Mouse (Mus musculus): ENCODE data around the gene Slc22a21. TPM values are rescaled to one million over a fixed set of nuclear protein-coding genes. Genes with fewer than 3 reads are reported as not detected.
A peak's percentile ranks its signal among the peaks of the same experiment; 100 is the strongest.
"Not testable (repeated sequence)": the region's sequence is repeated elsewhere in the genome, so short reads cannot be mapped to it uniquely, and the experiment has no call there.

The Slc22a21 gene
- polyA plus RNA-seq, 1 experiment: not detected

DNA sequence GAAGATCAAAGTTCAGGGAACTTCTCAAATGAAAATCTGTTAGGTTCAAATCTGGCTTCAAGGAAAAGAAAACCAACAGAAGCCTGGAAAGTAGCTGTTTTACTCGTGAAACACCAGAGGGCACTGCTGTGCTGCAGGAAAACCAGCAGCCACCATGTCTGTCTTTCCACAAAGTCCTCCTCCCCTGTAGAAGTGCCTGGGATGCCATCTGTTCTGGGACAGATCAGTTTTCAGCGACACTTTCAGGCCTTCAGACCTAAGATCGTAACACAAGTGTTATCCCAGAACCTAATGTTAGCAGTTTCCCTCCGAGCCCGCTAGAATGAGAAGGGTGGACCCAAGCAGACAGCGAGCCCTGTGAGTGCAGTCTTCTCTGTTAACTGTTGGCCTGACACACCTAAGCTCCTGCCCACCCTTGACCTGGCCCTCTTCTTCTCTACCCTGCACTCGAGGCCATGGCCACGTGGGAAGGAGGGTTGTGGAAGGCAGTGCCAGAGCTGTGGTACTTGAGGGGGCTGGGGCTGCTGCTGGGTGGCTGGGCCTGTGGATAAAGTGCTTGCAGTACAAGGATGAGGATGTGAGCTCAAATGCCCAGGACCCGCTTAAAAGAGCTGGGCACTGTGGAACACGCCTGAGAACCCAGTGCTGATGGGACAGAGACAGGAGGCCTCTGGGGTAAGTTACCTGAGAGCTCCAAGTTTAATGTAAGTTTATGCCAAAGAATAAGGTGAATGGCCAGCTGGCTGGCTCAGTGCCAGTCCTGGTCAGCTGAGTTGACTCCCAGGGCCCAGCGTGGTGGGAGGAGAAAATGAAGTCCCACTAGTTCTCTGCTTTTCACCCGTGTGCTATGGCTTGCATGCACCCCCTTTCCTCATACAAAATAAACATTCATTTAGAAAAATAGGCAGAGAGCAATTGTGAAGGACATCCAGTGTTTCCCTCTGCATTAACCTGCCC lies 22.9 kb upstream of the Slc22a21 start:
- TF ChIP-seq CTCF (IDR thresholded peaks at IDR 0.05; ENCODE audit: insufficient read depth, low read depth, low read length): 0 out of 2 replicates have a peak, but pooled peaks have one; percentile 15
- not testable (repeated sequence) for H3K27ac ChIP-seq (ENCODE audit: insufficient read depth, low read depth, low read length); H3K4me3 ChIP-seq (ENCODE audit: insufficient read depth, low read depth, low read length); H3K4me1 ChIP-seq (ENCODE audit: control insufficient read depth, insufficient read depth, low read length)
- 46% methylated on average over 12 of the region's 12 CpGs for WGBS

DNA sequence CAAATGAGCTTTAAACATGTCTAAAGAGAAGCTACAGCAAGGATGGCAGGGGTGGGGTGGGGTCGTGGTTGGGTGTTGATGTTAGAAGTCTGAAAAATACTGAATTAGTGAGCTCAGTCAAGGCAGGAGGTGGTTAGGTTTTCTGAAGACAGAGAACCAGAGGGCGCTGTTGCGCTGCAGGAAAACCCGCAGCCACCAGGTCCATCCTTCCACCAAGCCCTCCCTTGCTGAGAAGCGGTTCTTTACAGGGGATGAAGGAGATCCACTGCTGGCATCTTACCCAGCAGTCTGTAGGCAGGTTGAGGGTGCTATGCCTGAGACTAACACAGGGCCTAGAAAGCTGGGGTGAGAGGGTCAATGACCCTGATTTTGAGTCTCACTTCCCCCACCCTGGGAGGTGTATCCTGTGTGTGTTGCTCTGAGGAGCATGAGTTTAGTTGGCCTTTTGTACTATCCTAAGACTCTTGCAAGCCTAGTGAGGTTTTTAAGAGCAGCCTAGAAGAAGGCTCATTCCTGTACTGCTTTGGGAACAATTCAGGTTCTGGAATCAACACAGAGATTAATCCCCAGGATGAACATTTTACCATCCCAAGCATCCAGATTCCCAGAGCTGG lies 22.1 kb upstream of the Slc22a21 start:
- Histone ChIP-seq H3K4me1 (ENCODE audit: control insufficient read depth, insufficient read depth, low read length) (no peaks in the 10 kb centered on the region), H3K4me3 (ENCODE audit: insufficient read depth, low read depth, low read length) (no peak overlapping the region), H3K27ac (ENCODE audit: insufficient read depth, low read depth, low read length) (no peak overlapping the region)
- WGBS: 3% methylated on average over 5 of the region's 5 CpGs
- TF ChIP-seq POLR2A (IDR thresholded peaks at IDR 0.05; ENCODE audit: insufficient read depth, low read depth, low read length): no peak
- TF ChIP-seq CTCF (IDR thresholded peaks at IDR 0.05; ENCODE audit: insufficient read depth, low read depth, low read length): peak; percentile 62

DNA sequence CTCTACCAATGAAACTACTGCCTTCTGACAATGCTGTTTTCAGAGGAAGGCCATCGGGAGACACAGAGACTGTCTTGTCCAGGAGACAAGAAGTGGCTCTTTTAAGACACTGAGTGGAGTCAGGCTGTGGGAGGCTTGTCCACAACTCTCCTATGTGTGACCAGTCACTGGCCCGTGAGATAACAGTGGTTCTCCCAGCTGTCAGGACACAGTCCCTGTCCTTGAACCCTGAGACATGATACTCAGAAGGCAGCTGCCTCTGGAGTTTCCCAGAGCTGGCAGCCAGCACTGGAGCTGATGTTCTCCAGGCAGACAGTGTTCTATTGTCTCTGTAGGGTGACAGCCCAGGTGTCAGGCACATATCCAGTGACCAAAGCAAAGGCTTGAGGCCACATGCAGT lies 17.5 kb upstream of the Slc22a21 start:
- Histone ChIP-seq H3K4me1 (ENCODE audit: control insufficient read depth, insufficient read depth, low read length) (no peaks in the 10 kb centered on the region), H3K27ac (ENCODE audit: insufficient read depth, low read depth, low read length) (no peak overlapping the region), H3K4me3 (ENCODE audit: insufficient read depth, low read depth, low read length) (no peak overlapping the region)
- 88% methylated on average over 2 of the region's 2 CpGs for whole genome bisulfite sequencing
- TF ChIP-seq POLR2A (IDR thresholded peaks at IDR 0.05; ENCODE audit: insufficient read depth, low read depth, low read length): no peak
- no peak for TF ChIP-seq CTCF (IDR thresholded peaks at IDR 0.05; ENCODE audit: insufficient read depth, low read depth, low read length)

DNA sequence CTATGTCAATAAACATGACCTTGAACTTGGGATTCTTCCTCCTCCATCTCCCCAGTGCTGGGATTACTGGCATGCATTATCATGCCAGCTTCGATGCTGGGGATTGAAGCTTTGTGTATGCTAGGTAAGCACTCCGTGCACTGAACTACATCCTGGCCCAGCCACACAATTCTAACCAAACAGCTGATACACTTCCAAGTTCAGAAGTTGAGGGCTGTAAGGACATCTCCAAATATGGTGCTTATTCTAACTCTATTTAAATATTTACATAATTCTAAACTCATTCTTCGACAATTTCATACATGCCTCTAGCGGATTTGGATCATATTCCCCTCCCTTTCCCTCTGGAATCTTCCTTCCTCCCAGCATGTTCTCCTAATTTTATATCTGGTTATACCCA lies 12.1 kb upstream of the Slc22a21 start:
- no peak overlapping the region for H3K27ac ChIP-seq (ENCODE audit: insufficient read depth, low read depth, low read length)
- no peak overlapping the region for H3K4me3 ChIP-seq (ENCODE audit: insufficient read depth, low read depth, low read length)
- WGBS: 83% methylated on average over 4 of the region's 4 CpGs

GRCm38 (mm10) chr11:53989232-53989631 lies 9.1 kb upstream of the Slc22a21 start:
- no peak overlapping the region for H3K27ac ChIP-seq (ENCODE audit: insufficient read depth, low read depth, low read length)
- WGBS: 67% methylated on average over 1 of the region's 1 CpGs

More for the DNA sequence above, 12.1 kb upstream of the Slc22a21 start:
- TF ChIP-seq CTCF (IDR thresholded peaks at IDR 0.05; ENCODE audit: insufficient read depth, low read depth, low read length) (no peak), POLR2A (IDR thresholded peaks at IDR 0.05; ENCODE audit: insufficient read depth, low read depth, low read length) (no peak)
- H3K4me1 ChIP-seq (ENCODE audit: control insufficient read depth, insufficient read depth, low read length): no peaks in the 10 kb centered on the region

GRCm38 (mm10) chr11:53988081-53988480 lies 7.9 kb upstream of the Slc22a21 start:
- Histone ChIP-seq H3K4me3 (ENCODE audit: insufficient read depth, low read depth, low read length) (no peak overlapping the region), H3K27ac (ENCODE audit: insufficient read depth, low read depth, low read length) (no peak overlapping the region), H3K4me1 (ENCODE audit: control insufficient read depth, insufficient read depth, low read length) (no peaks in the 10 kb centered on the region)
- 89% methylated on average over 4 of the region's 4 CpGs for WGBS
- TF ChIP-seq POLR2A (IDR thresholded peaks at IDR 0.05; ENCODE audit: insufficient read depth, low read depth, low read length) (no peak), CTCF (IDR thresholded peaks at IDR 0.05; ENCODE audit: insufficient read depth, low read depth, low read length) (no peak)

More at GRCm38 (mm10) chr11:53989232-53989631, 9.1 kb upstream of the Slc22a21 start:
- Histone ChIP-seq H3K4me3 (ENCODE audit: insufficient read depth, low read depth, low read length) (no peak overlapping the region), H3K4me1 (ENCODE audit: control insufficient read depth, insufficient read depth, low read length) (no peaks in the 10 kb centered on the region)
- no peak for TF ChIP-seq CTCF (IDR thresholded peaks at IDR 0.05; ENCODE audit: insufficient read depth, low read depth, low read length)
- no peak for TF ChIP-seq POLR2A (IDR thresholded peaks at IDR 0.05; ENCODE audit: insufficient read depth, low read depth, low read length)

DNA sequence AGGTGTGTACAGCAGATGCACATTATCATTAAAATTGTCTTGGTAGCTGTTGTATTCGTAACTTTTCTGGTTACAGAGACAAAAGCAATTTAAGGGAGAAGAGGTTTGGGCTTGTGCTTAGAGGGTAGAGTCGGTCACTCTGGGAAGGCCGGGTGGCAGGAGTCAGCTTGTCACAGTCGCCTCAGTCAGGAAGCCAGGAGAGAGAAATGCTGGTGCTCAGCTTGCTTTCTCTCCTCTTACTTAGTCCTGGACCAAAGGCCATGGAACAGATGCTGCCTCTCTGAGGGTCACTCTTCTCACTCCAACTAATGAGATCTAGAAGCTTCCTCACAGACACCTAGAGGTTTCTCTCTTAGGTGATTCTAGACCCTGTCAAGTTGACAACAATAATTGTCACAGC lies 1.3 kb upstream of the Slc22a21 start:
- WGBS: 97% methylated on average over 4 of the region's 4 CpGs

GRCm38 (mm10) chr11:53979456-53979787 lies 710 bp downstream of the Slc22a21 start:
- H3K4me1 ChIP-seq (ENCODE audit: control insufficient read depth, insufficient read depth, low read length); H3K27ac ChIP-seq (ENCODE audit: insufficient read depth, low read depth, low read length): not testable (repeated sequence)
- H3K4me3 ChIP-seq (ENCODE audit: insufficient read depth, low read depth, low read length): peak overlapping the region; percentile 77
- 2% methylated on average over 23 of the region's 23 CpGs for WGBS

More for the DNA sequence above, 1.3 kb upstream of the Slc22a21 start:
- Histone ChIP-seq H3K4me1 (ENCODE audit: control insufficient read depth, insufficient read depth, low read length) (peaks cover 9% of the 10 kb centered on the region), H3K27ac (ENCODE audit: insufficient read depth, low read depth, low read length) (no peak overlapping the region), H3K4me3 (ENCODE audit: insufficient read depth, low read depth, low read length) (no peak overlapping the region)
- TF ChIP-seq POLR2A (IDR thresholded peaks at IDR 0.05; ENCODE audit: insufficient read depth, low read depth, low read length): no peak
- TF ChIP-seq CTCF (IDR thresholded peaks at IDR 0.05; ENCODE audit: insufficient read depth, low read depth, low read length): no peak

DNA sequence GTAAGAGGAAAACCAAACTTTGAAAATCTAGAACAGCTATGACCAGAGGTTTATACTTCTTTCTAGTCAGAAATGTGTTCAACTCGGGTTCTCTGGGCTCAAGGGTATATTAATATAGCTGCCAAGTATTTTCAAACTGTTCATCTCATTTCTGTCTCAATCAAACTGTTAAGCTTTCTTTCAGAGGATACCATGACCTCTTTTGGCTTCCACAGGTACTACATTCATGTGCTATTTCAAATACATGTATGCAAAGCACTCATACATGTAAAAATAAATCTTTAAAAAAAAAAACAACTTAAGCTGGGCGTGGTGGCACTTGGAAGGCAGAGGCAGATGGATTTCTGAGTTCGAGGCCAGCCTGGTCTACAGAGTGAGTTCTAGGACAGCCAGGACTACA lies 2.5 kb downstream of the Slc22a21 start:
- H3K27ac ChIP-seq (ENCODE audit: insufficient read depth, low read depth, low read length): no peak overlapping the region
- no peak overlapping the region for H3K4me3 ChIP-seq (ENCODE audit: insufficient read depth, low read depth, low read length)
- H3K4me1 ChIP-seq (ENCODE audit: control insufficient read depth, insufficient read depth, low read length): peaks cover 9% of the 10 kb centered on the region
- 81% methylated on average over 3 of the region's 3 CpGs for WGBS
- TF ChIP-seq CTCF (IDR thresholded peaks at IDR 0.05; ENCODE audit: insufficient read depth, low read depth, low read length) (no peak), POLR2A (IDR thresholded peaks at IDR 0.05; ENCODE audit: insufficient read depth, low read depth, low read length) (no peak)

Data from olfactory bulb, adult 2 months (tissue).